Mouse (Mus musculus) forebrain, embryonic 12.5 days (tissue): Measurements from ENCODE around the gene Slc29a4. TPM values are rescaled to one million over a fixed set of nuclear protein-coding genes. Genes with fewer than 3 reads are reported as not detected.

Source experiments
- ATAC-seq: fragments of 200-750 bp; cut with Nextera tagmentation; 2 replicates; pipeline ENCODE4 v1.8.0; 2017; ENCODE audit warnings: moderate TSS enrichment; ENCODE audit not compliant: low FRiP score
- H3K27ac ChIP-seq: fragments of 300-500 bp; sonication (generic); 2 replicates; pipeline ENCODE4 v1.5.1; 2016; ENCODE audit warnings: mild to moderate bottlenecking
- H3K27me3 ChIP-seq: fragments of 300-500 bp; sonication (generic); 2 replicates; pipeline ENCODE4 v1.6.1; 2016; ENCODE audit warnings: mild to moderate bottlenecking
- H3K36me3 ChIP-seq: fragments of 300-500 bp; sonication (generic); replicated peaks from 2 replicates; pipeline ENCODE4 v1.6.1; 2016; ENCODE audit warnings: mild to moderate bottlenecking
- H3K4me1 ChIP-seq: fragments of 300-500 bp; sonication (generic); 2 replicates; pipeline ENCODE4 v1.6.1; 2016
- H3K4me2 ChIP-seq: fragments of 300-500 bp; sonication (generic); 2 replicates; pipeline ENCODE4 v1.6.1; 2016; ENCODE audit warnings: mild to moderate bottlenecking, moderate library complexity
- H3K4me3 ChIP-seq: fragments of 300-500 bp; sonication (generic); replicated peaks from 2 replicates; pipeline ENCODE4 v1.5.1; 2016; ENCODE audit warnings: mild to moderate bottlenecking
- H3K9ac ChIP-seq: fragments of 300-500 bp; sonication (generic); 2 replicates; pipeline ENCODE4 v1.6.1; 2016; ENCODE audit warnings: mild to moderate bottlenecking
- H3K9me3 ChIP-seq: fragments of 300-500 bp; sonication (generic); 2 replicates; pipeline ENCODE4 v1.6.1; 2016
- WGBS: fragments of 180-500 bp; shearing (Covaris S2); methylation state at CpG from one replicate; pipeline ENCODE4 v1.1.7; 2016; 5-methylcytosine and 5-hydroxymethylcytosine counted together
- polyA plus RNA-seq: library from polyadenylated mRNA; unstranded; fragments of >200 nt; fragmentation: Nextera tagmentation; extraction: Ambion mirVana; gene quantifications from 2 replicates; pipeline ENCODE4 v1.2.1, GENCODE M21; 2016

Slc29a4 gene
- polyA plus RNA-seq, 1 experiment from 2014 or later: 43.4 TPM

GRCm38 (mm10) chr5:142678141-142678571 lies 14.2 kb upstream of the Slc29a4 start:
- Histone ChIP-seq H3K9ac (no peak overlapping the region), H3K36me3 (no peaks in the 10 kb centered on the region), H3K9me3 (peaks cover 3% of the 10 kb centered on the region; the same call in 1 of the 2 replicates), H3K4me1 (no peaks in the 10 kb centered on the region; the same call in 1 of the 2 replicates), H3K27ac (no peak overlapping the region), H3K27me3 (no peaks in the 10 kb centered on the region), H3K4me2 (no peak overlapping the region), H3K4me3 (no peak overlapping the region)
- no peak for ATAC-seq
- WGBS: 74% methylated on average over 7 of the region's 7 CpGs

- no peaks in the 10 kb centered on the region for H3K27me3 ChIP-seq
- H3K27ac ChIP-seq: no peak overlapping the region
- H3K4me3 ChIP-seq: no peak overlapping the region
- no peaks in the 10 kb centered on the region for H3K36me3 ChIP-seq
- H3K9me3 ChIP-seq: peaks cover 3% of the 10 kb centered on the region; the same call in 1 of the 2 replicates
- WGBS: 92% methylated on average over 1 of the region's 1 CpGs
- H3K9ac ChIP-seq: no peak overlapping the region
- no peaks in the 10 kb centered on the region; the same call in 1 of the 2 replicates for H3K4me1 ChIP-seq
- ATAC-seq: no peak
- no peak overlapping the region for H3K4me2 ChIP-seq
Measured at GRCm38 (mm10) chr5:142679065-142679464, 13.2 kb upstream of the Slc29a4 start.

GRCm38 (mm10) chr5:142681911-142682310 lies 10.4 kb upstream of the Slc29a4 start:
- Histone ChIP-seq H3K4me3 (no peak overlapping the region), H3K36me3 (no peaks in the 10 kb centered on the region), H3K9me3 (peaks cover 3% of the 10 kb centered on the region; the same call in 1 of the 2 replicates), H3K27me3 (no peaks in the 10 kb centered on the region), H3K27ac (no peak overlapping the region), H3K4me2 (no peak overlapping the region), H3K4me1 (no peaks in the 10 kb centered on the region; the same call in 1 of the 2 replicates), H3K9ac (no peak overlapping the region)
- no peak for ATAC-seq
- 83% methylated on average over 3 of the region's 3 CpGs for WGBS

GRCm38 (mm10) chr5:142682529-142682928 lies 9.8 kb upstream of the Slc29a4 start:
- ATAC-seq: no peak
- no peak overlapping the region for H3K4me3 ChIP-seq
- 88% methylated on average over 5 of the region's 5 CpGs for WGBS

GRCm38 (mm10) chr5:142688866-142689265 lies 3.4 kb upstream of the Slc29a4 start:
- Histone ChIP-seq H3K4me3 (no peak overlapping the region), H3K9ac (no peak overlapping the region), H3K27ac (no peak overlapping the region), H3K27me3 (no peaks in the 10 kb centered on the region), H3K4me2 (no peak overlapping the region), H3K4me1 (peaks cover 16% of the 10 kb centered on the region), H3K36me3 (no peaks in the 10 kb centered on the region), H3K9me3 (no peaks in the 10 kb centered on the region)
- ATAC-seq: no peak
- 27% methylated on average over 6 of the region's 6 CpGs for WGBS

More at GRCm38 (mm10) chr5:142682529-142682928, 9.8 kb upstream of the Slc29a4 start:
- Histone ChIP-seq H3K27ac (no peak overlapping the region), H3K9ac (no peak overlapping the region), H3K4me2 (no peak overlapping the region), H3K9me3 (peaks cover 3% of the 10 kb centered on the region; the same call in 1 of the 2 replicates), H3K27me3 (no peaks in the 10 kb centered on the region), H3K4me1 (no peaks in the 10 kb centered on the region; the same call in 1 of the 2 replicates), H3K36me3 (no peaks in the 10 kb centered on the region)

GRCm38 (mm10) chr5:142690343-142690742 lies 2.0 kb upstream of the Slc29a4 start:
- H3K27ac ChIP-seq: no peak overlapping the region
- H3K4me1 ChIP-seq: peaks cover 16% of the 10 kb centered on the region
- WGBS: 77% methylated on average over 3 of the region's 3 CpGs
- no peak overlapping the region for H3K4me2 ChIP-seq
- no peaks in the 10 kb centered on the region for H3K9me3 ChIP-seq
- no peak overlapping the region for H3K4me3 ChIP-seq
- no peaks in the 10 kb centered on the region for H3K36me3 ChIP-seq
- no peak for ATAC-seq
- H3K9ac ChIP-seq: no peak overlapping the region
- H3K27me3 ChIP-seq: 0 out of 2 replicates have a peak, but pooled peaks cover 3% of the 10 kb centered on the region

- H3K9me3 ChIP-seq: no peaks in the 10 kb centered on the region
- H3K4me1 ChIP-seq: peaks cover 16% of the 10 kb centered on the region
- peaks cover 3% of the 10 kb centered on the region; the same call in 1 of the 2 replicates for H3K27me3 ChIP-seq
- no peak for ATAC-seq
- H3K9ac ChIP-seq: no peak overlapping the region
- H3K4me2 ChIP-seq: no peak overlapping the region
- WGBS: 71% methylated on average over 12 of the region's 12 CpGs
- H3K4me3 ChIP-seq: no peak overlapping the region
- no peak overlapping the region for H3K27ac ChIP-seq
- H3K36me3 ChIP-seq: no peaks in the 10 kb centered on the region
Measured at GRCm38 (mm10) chr5:142692971-142693737, 842 bp downstream of the Slc29a4 start.

- Histone ChIP-seq H3K27me3 (peaks cover 8% of the 10 kb centered on the region; the same call in 1 of the 2 replicates), H3K4me3 (no peak overlapping the region), H3K9ac (no peak overlapping the region), H3K27ac (no peak overlapping the region), H3K4me1 (peaks cover 14% of the 10 kb centered on the region), H3K36me3 (no peaks in the 10 kb centered on the region), H3K9me3 (no peaks in the 10 kb centered on the region), H3K4me2 (no peak overlapping the region)
- no peak for ATAC-seq
- WGBS: 62% methylated on average over 8 of the region's 8 CpGs
Measured at GRCm38 (mm10) chr5:142693738-142694430, 1.6 kb downstream of the Slc29a4 start.

- ATAC-seq: no peak
- Histone ChIP-seq H3K4me3 (no peak overlapping the region), H3K27me3 (peaks cover 8% of the 10 kb centered on the region), H3K9me3 (no peaks in the 10 kb centered on the region), H3K4me1 (peaks cover 10% of the 10 kb centered on the region), H3K36me3 (no peaks in the 10 kb centered on the region), H3K9ac (no peak overlapping the region), H3K4me2 (no peak overlapping the region), H3K27ac (no peak overlapping the region)
- 13% methylated on average over 12 of the region's 12 CpGs for WGBS
Measured at GRCm38 (mm10) chr5:142694627-142695340, 2.5 kb downstream of the Slc29a4 start.

GRCm38 (mm10) chr5:142696258-142696657 lies 3.9 kb downstream of the Slc29a4 start:
- WGBS: 22% methylated on average over 6 of the region's 6 CpGs
- no peak for ATAC-seq

GRCm38 (mm10) chr5:142696865-142697264 lies 4.6 kb downstream of the Slc29a4 start:
- Histone ChIP-seq H3K4me2 (no peak overlapping the region), H3K4me3 (no peak overlapping the region), H3K9me3 (no peaks in the 10 kb centered on the region), H3K27ac (no peak overlapping the region), H3K9ac (no peak overlapping the region), H3K4me1 (peaks cover 15% of the 10 kb centered on the region), H3K36me3 (no peaks in the 10 kb centered on the region), H3K27me3 (peaks cover 24% of the 10 kb centered on the region)
- ATAC-seq: no peak
- WGBS: 87% methylated on average over 6 of the region's 6 CpGs

More at GRCm38 (mm10) chr5:142696258-142696657, 3.9 kb downstream of the Slc29a4 start:
- Histone ChIP-seq H3K4me2 (no peak overlapping the region), H3K9me3 (no peaks in the 10 kb centered on the region), H3K27ac (no peak overlapping the region), H3K4me3 (no peak overlapping the region), H3K36me3 (no peaks in the 10 kb centered on the region), H3K9ac (no peak overlapping the region), H3K4me1 (peaks cover 10% of the 10 kb centered on the region), H3K27me3 (peaks cover 20% of the 10 kb centered on the region)

GRCm38 (mm10) chr5:142697742-142698141 lies 5.4 kb downstream of the Slc29a4 start:
- peaks cover 24% of the 10 kb centered on the region for H3K27me3 ChIP-seq
- no peak overlapping the region for H3K9ac ChIP-seq
- no peak overlapping the region for H3K4me2 ChIP-seq
- no peak overlapping the region for H3K27ac ChIP-seq
- 69% methylated on average over 2 of the region's 2 CpGs for WGBS
- no peak overlapping the region for H3K4me3 ChIP-seq
- H3K9me3 ChIP-seq: no peaks in the 10 kb centered on the region
- ATAC-seq: no peak
- peaks cover 15% of the 10 kb centered on the region for H3K4me1 ChIP-seq
- H3K36me3 ChIP-seq: no peaks in the 10 kb centered on the region
